Mouse (Mus musculus) megakaryocyte, embryonic 14.5 days (primary cell): ENCODE data around the gene Gm20795. TPM values are rescaled to one million over a fixed set of nuclear protein-coding genes. Genes with fewer than 3 reads are reported as not detected.
"Not testable (repeated sequence)": the region's sequence is repeated elsewhere in the genome, so short reads cannot be mapped to it uniquely, and the experiment has no call there.

Experiments used
- H3K27me3 ChIP-seq: replicated peaks from 2 replicates; pipeline ENCODE3; 2012; ENCODE audit warnings: inconsistent platforms
- H3K36me3 ChIP-seq: replicated peaks from 2 replicates; pipeline ENCODE3; 2012; ENCODE audit warnings: low read length, inconsistent platforms, mixed read lengths
- H3K4me1 ChIP-seq: 2 replicates; pipeline ENCODE4 v1.6.1; 2012; ENCODE audit warnings: inconsistent platforms
- H3K4me3 ChIP-seq: replicated peaks from 2 replicates; pipeline ENCODE3; 2012; ENCODE audit warnings: moderate library complexity, mild to moderate bottlenecking, inconsistent platforms
- H3K9me3 ChIP-seq: 2 replicates; pipeline ENCODE4 v1.6.1; 2012; ENCODE audit warnings: inconsistent platforms
- polyA plus RNA-seq: library from polyadenylated mRNA; stranded (reverse); fragments of >175 nt; gene quantifications from 2 replicates; pipeline ENCODE4 v1.2.3, GENCODE M21; 2012; ENCODE audit warnings: low replicate concordance; ENCODE audit not compliant: insufficient read depth

Gm20795 gene
- not detected in 2 replicates for polyA plus RNA-seq

- H3K4me1 ChIP-seq, H3K9me3 ChIP-seq, H3K36me3 ChIP-seq, H3K27me3 ChIP-seq, H3K4me3 ChIP-seq: not testable (repeated sequence)
Measured at GRCm38 (mm10) chrY:40804614-40805013, at the start of gene Gm20795. TSS of gene Gm20795 (plus strand) at chrY:40804914.

- not testable (repeated sequence) for H3K9me3 ChIP-seq, H3K4me3 ChIP-seq, H3K27me3 ChIP-seq, H3K36me3 ChIP-seq, H3K4me1 ChIP-seq
Measured at GRCm38 (mm10) chrY:40775665-40776064, 29.0 kb upstream of the Gm20795 start, which contains the start of gene Gm21797. TSS of gene Gm21797 (minus strand) at chrY:40775765.

Other genes with a start within 250 kb of the Gm20795 start
- gene Gm21852, start 152.9 kb upstream of the Gm20795 start, polyA plus RNA-seq, result not detected in 2 replicates
- not detected in 2 replicates for gene Gm21797, start 29.1 kb upstream of the Gm20795 start, polyA plus RNA-seq